Mouse (Mus musculus) urinary bladder, adult 18-20 months (tissue): ENCODE results near the gene Raet1e.
"Not testable (repeated sequence)": the region's sequence is repeated elsewhere in the genome, so short reads cannot be mapped to it uniquely, and the experiment has no call there.

Experiments
- DNase-seq, 2 experiments: peaks; one replicate each; pipeline ENCODE4 v3.0.0; 2022; ENCODE audit warnings: low spot score in 2 of 2, mixed read lengths in 2 of 2

Gene Raet1e

DNA sequence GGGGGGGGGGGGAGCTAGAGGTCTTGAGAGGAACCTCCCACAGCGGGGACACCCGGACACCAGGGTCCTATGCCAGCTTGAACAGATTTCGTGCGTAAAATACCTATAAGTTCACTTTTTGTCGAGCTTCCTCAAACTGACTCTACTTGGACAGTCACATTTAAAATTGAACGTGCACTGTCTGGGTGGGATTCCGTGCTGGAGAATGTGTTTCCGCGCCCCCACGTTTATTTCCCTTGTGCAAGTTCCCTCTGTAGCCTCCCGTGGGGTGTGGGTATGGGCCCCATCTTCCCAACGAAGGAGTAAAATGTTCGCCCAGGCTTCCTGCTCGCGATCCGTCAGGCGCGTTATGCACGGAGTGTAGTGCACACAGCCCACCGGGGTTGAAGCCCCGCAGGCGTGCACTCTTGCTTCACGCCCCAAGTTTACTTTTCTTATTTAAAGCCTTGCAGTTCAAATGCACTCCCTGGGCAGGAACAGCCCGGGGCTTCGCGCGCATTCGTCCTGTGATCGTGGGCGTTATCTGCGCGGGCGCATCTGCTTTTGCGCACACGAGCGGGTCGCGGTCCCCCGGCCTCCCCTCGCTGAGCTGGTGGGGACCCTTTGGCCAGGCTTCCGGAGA lies 115.4 kb downstream of the Raet1e start:
- DNase-seq: no peak

DNA sequence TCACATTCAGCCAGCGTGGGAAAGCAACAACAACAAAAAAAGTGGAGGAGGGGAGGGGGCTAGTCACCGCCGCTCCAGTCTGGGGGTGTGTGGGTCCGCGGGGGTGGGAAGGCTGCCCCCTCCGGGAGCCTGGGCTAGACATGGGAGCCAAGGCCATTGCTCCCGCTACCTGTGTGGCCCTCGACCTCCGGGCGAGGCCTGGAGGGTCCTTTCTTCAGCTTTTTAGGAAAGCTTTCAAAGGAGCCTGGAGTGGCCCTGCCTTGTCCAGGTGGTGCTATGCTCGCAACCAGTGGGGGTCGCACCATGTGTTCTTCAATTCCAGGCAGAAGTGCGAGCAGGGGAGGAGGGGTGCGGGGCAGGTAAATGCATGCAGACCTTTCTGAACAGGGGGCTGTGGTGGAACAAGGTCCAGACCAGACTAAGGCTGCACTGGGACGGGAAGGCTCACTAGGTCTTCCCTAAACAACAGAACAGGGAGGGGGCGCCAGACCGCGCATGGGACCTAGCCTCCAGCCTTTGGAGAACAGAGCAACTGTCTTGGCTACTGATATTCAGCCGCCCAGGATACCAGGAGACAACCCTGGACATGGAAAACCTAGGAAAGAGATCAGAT lies 116.2 kb downstream of the Raet1e start:
- no peak for DNase-seq

DNA sequence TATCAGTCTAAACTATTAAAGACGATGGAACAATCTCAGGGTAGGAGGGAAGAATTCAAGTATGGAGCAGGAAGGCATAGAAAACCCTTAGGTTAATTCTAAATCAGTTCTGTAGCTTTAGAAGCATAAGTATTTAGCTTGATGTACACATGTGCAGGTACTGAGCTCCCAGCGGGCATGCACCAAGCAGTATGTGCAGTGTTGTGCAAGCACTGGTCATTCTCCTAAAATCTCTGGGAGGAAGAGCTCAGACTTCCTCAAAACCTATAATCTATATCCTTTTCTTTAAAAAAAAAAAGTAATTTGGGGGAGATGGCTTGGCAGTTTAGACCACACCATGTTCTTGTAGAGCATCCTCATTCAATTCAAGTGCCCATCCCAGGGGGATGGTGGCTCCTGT lies 120.1 kb downstream of the Raet1e start:
- DNase-seq: not testable (repeated sequence)

DNA sequence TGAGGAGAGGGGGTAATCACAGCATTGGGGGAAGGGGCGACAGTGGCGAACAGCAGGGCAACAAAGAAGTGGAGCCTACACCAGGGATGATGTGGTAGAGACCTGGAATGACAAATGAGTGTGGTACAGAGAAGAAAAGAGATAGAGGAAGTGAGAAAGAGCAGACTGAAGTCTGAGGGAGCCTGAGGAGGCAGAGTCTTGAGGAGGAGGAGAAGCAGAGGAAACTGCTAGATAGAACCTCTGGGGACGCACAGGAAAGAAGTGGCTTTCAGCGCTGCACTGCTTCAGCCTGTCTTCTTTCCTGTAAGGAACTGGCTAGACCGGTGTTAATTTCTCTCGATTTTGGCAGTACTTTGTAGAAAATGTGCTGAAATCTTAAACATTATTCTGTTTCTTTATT lies 124.4 kb downstream of the Raet1e start:
- DNase-seq: no peak

DNA sequence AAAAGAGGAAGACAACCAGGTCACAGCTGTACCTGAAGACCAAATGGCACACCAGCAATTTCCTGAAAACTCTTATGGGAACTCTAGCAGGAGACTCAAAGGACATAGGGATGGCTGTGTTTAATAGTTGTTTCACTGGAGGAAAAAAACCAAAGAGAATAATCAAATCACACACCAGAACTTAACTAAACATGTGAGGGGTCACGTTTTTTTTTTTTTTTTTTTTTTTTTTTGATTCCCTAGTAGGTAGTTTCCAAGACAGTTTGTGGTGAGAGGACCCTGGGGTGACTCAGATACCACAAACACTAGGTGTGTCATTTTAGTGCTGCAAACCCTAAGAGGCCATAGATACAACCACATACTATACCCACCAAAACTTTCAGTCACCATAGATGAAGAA lies 137.3 kb downstream of the Raet1e start:
- DNase-seq: no peak

DNA sequence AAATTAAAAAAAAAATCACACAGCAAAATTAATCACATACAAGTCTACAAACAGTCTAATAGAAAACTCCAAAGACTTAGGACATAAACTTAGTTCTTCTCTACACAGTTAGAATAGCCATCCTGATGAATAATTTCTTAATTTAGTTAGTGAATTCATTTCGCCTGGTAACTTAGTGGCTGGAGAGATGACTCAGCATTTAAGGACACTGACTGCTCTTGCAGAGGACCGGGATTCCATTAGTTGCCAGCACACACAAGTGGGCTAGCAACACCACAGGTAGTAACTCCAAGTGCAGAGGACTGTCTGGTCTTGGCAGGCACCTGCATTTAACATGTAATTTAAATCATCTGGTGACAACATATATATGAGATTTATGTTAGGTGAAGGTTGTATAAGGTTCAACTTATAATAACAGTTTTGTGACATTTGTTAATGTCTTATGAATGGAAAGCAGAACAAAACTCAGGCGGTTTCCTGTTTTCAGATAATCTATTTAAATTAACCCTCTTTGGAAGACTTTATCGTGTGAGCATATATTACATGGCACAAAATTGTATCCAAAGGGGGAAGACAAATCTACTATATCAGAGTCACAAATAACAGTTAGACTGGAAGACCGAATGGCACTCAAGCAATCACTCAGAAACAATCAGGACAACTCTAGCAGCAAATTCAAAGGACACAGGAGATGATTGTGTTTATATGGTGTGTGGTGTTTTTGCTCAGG lies 138.8 kb downstream of the Raet1e start:
- no peak for DNase-seq

DNA sequence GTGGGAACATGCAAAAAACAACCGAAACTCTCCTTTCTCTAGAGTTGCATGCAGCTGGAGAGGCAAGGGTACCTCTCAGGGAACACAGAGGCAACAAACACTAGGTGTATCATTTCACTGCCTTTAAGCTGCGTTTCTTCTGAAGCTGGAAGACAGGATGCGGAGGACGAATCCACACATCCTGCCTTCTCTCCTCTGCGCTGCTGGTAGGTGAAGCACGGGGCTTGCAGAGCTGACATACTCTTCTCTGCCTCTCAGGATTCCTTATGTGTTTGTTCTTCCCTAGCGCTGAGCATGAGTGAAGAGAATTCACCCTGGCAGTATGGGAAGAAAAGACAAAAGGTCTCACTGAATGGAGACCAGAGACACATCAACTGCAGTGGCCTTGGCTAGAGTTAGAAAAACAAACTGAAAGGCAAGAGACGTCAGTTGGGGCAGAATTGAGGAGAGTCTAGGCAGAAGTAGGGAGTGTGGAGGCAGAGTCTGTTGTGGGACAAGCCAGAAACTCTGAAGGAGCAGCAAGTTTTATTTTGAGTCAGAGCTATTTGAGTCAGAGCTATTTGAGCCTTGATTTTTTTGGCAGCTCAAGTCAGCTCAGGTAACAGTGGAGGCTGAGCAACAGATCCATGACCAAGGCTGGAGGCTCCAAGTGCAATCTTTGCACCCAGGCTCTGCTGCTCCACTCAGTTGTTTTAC lies 139.5 kb downstream of the Raet1e start:
- DNase-seq: no peak

DNA sequence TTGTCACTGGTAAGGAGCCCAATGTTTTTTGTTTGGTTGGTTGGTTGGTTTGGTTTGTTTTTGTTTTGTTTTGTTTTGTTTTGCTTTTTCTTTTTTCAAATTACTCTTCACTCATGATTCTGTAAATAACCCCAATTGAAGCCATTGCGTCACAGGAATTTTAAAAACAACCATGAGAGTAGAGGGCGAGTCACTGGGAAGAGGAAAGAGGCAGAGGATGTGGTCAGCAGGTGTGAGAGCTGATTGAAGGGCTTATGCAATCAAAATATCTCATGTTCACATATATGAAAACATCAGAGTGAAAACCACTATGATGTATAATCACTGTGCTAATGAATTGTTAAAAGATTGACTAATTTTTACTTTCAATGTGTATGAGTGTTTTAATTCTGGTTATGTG lies 141.0 kb downstream of the Raet1e start:
- DNase-seq: no peak

DNA sequence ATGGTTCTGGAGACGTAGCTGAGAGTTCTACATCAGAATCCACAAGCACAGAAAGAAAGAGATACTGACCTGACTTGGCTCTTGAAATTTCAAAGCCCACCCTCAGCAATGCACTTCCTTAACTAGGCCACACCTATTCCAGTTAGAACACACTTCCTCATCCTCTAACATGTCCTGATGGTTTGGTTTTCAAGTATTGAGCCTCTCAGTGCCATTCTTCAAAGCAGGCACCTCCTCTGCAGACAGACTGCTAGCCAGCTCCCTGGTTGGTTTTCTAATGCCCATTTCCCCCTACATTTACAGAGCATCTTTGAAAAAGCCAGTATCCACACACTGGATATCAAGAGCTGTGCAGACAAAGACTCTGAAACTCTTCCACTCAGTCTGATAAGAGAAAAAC lies 143.3 kb downstream of the Raet1e start:
- no peak for DNase-seq

DNA sequence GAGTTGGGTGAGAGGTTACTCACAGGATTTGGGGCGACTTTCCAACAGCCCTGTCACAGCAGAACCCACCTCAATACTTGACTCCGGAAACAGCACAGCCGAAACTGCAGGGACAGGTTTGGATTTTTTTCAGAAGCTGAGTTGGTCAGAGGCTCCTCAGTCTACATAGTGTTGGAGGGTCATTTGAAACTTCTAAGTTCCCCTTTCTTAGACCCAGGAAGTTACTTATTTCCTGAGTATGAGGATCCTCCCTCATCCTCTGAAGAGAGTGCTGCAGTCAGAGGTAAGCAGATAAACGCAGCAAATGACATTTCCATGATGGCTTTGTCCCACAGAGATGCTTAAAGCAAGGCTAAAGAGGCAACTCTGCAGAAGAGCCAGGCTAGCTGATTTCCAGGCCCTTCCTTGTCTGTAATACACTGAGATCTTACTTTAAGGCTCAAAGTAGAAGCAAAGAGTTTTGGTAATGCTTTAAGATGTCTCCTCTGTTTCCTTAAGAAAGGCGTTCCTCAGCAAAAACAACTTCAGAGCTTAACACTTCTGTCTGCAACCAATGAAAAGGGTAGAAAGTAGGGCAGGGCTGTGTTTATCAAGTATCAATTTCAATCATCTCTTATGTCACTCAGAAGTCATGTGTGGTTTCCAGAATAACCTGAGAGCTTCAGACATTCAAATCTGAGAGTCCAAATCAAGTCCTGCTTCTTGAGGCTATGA lies 144.1 kb downstream of the Raet1e start:
- no peak for DNase-seq

DNA sequence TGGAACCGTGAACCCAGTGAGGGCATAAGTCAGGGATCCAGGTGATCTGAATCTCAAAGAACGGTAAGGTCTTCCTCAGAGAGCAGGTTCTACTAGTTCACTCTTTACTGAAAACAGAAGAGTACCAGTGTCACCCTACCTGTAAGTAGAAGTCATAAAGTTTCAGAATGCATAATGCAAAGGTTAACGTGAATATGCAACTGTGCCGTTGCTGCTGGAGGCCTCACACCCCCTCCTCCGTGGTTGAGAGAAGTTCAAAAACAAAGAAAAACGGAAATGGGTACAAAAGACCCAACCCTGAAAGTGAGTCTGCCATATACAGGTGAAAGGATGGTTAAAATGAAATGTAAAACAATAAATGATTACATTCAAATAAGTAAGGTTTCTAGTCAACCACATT lies 145.4 kb downstream of the Raet1e start:
- DNase-seq: no peak

DNA sequence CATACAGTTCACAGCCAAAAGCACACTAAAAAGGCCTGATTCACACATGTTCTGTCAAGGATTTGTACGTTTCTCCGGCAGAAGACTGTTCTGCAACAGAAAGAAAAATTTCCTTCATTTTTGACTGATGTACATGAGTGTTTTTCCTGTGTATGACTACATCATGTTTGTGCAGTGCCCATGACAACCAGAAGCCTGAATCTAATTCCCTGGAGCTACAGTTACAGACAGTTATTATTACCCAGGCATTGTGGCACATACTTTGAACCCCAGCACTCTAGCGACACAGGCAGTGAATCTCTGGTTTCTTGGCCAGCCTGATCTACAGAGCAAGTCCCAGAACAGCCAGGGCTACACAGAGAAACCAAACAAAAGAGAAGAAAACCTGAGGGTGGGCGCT lies 147.4 kb downstream of the Raet1e start:
- DNase-seq: no peak

DNA sequence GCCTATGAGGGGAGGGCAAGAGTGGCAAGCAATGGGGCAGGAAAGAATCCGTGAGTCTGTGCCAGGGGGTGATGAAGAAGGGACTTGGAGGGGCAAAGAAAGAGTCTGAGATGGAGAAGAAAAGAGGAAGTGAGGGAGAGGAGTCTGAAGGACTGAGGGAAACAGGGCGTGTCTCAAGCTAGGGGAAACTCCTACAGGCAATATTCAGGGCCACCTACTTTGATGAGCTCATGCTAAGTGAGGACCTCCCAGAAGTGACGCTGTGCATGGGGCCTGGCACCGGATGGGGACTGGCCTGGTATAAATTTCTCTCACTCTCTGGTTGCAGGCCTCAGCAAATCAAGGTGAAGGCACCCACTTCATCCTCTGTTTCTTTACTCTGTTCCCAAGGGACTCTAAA lies 148.1 kb downstream of the Raet1e start:
- no peak for DNase-seq

DNA sequence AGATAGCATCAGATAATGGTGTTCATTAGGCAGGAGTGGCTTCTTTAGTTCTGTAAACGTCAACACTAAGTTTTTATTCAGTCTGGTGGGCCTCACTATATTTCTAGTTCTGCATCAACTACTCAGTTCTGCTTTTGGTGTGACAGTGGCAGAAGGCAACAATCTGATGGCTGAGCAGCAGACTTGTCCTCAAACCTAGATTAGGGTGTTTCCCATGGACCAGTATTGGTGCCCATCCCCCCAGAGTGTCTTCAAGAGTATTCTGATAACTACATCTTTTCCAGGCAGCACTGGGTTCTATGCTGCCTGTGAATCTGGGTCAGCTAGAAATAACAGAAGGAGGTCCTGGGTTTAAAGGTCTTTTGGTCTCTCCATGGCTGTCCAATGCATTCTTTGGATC lies 149.9 kb downstream of the Raet1e start:
- no peak for DNase-seq

DNA sequence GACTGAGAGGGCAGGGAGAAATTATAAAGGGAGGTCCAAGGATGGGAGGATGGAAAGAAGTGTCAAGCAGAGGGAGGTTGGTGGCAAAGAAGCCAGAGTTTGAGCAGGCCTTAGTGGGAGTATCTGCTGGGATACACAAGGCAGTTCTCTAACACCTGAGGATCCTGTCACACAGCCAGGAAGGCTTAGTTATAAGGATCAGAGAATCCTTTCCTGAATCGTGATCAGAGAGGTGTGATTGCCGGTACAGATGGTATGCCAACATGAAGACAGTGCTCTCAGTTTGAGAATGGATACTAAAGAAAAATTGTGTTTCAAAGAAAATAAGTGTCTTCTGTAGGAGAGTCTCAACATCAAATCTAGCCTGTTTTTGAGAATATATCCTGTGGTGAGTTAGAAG lies 164.5 kb downstream of the Raet1e start:
- DNase-seq: no peak

DNA sequence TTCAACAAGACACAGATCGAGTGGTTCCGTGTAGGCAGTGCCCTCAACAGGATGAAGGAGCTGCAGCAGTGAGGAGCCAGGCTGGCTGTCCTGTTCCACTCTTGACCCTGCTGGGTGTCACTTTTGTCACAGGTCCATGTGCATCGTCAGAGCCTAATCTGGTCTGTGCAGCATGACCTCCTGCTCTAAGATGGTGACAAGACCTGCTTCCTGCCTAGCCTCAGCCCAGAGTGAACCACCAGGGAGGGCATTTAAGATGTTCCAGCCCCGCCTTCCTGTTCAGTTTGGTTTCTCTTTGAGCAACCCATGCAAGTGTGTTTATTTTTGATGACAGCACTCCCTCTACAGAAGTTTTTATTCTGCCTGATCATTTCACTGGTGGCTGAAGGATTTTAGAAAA lies 187.4 kb downstream of the Raet1e start:
- DNase-seq: not testable (repeated sequence)

DNA sequence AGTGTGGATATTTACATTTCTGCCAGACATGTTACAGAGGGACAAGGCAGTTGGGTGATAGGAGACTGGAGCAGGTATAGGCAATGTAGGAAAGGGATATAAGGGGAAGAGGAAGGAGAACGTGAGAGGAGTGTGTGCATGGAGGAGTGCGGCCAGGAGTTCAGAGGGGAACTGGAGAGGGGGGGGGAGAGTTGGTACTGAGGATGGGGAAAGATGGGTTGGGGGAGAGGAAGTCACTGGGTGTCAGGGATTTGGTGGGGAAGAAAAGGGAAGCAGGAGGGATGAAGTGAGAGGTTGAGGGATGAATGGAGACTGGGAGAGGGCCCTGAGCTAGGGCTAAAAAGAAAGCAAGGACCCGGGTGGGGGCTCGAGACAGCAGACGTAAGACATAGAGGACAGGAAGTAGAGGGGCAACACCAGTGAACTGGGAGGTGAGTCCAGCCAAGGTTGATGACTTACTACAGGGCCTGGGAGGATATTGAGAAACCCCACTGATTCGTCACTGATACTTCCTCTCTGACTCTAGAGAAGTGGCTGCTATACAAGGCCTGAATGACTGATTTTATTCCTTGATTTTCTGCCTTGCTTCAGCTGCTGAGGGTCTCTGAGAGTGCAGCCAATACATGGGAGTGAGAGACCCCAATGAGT lies 195.3 kb downstream of the Raet1e start:
- not testable (repeated sequence) for DNase-seq

DNA sequence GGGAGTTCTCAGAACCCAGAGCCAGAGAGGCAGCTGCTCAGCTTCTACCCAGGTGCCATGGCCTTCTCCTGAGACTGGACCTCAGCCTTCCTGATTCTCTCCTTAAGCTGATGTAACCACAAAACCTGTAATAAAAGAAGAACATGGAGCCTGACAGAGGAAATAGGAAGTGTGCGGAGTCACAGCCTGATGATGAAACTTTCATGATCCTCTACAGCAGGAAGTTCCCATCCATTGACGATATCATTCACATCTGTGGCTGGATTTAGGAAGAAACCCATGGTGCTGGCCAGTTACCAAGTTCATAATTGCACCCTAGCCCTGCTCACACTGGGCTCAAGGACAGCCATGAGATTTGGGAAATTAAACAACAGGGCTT lies 195.8 kb downstream of the Raet1e start:
- DNase-seq: not testable (repeated sequence)

DNA sequence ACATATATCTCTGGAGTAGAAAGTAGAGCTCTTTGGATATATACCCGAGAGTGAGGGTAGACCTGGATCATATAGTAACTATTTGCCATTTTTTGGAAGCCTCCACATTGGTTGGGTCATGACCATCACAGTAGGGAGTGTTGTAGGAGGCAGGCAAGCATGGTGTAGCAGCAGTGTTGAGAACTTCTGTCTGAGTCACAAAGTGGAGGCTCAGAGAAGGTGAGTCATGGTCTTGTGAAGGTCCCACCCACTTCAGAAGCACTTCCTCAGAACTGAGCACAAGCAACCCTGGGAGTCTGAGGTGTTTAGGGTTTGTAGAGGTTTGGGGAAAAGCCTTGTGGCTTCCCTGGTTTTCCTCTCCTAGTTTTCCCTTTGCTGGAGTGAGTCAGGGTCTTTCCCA lies 199.0 kb downstream of the Raet1e start:
- DNase-seq: not testable (repeated sequence)

DNA sequence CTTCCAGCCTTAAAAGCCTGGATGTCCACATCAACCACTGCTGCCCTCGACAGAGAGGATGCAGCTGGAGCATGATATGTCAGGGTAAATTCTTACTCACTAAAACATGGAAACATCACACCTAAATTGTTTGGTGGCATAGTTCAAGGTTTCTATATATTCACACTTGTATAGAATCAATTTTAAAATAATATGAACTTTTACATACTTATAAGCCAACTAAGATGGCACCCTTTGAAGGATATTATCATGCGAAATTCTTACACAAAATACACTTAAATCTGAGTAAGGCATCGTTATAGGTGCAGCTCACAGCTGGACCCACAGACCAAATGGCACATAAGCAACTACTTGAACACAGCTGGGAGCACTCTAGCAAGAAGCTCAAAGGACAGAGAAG lies 201.9 kb downstream of the Raet1e start, which contains the start of gene Raet1d:
Raet1d (plus strand) TSS at position 301 of the 400 bp plus-strand sequence.
- not testable (repeated sequence) for DNase-seq

DNA sequence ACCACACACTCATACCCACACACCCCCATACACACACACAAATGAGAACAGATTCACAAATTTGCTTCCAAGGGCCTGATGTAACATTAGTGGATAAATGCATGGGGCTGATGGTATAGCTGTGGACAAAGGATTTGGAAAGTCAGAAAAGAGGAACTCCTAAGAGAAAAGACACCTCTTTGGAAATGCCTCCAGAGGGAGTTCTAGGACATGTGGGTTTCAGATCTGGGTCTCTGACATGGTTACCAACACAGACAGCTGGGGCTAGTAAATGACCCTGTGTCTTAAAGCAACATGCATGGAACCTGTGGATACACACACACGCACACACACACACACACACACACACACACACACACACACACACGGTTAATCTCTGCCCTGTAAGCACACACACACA lies 202.6 kb downstream of the Raet1e start:
- DNase-seq: not testable (repeated sequence)
